Mouse (Mus musculus) retina, postnatal 7 days (tissue): ENCODE measurements around the gene Ngdn.
"Not testable (repeated sequence)": the region's sequence is repeated elsewhere in the genome, so short reads cannot be mapped to it uniquely, and the experiment has no call there.

Experiments used
- DNase-seq: peaks from one replicate; pipeline ENCODE4 v3.0.0-alpha.2; 2012; ENCODE audit warnings: low read depth, low spot score

Gene Ngdn

GRCm38 (mm10) chr14:55014991-55015766 lies at the start of gene Ngdn:
TSS of gene Ngdn (plus strand) at chr14:55015454.
- peak; percentile 98 for DNase-seq

GRCm38 (mm10) chr14:54965631-54966030 lies 49.6 kb upstream of the Ngdn start:
- DNase-seq: no peak

- DNase-seq: no peak
These were observed 48.8 kb upstream of the Ngdn start, which contains the start of gene Myh6 for GRCm38 (mm10) chr14:54966320-54966977. TSS of gene Myh6 (minus strand) at chr14:54966927.

GRCm38 (mm10) chr14:54967874-54968273 lies 47.4 kb upstream of the Ngdn start:
- no peak for DNase-seq

- no peak for DNase-seq
These were observed 46.9 kb upstream of the Ngdn start for GRCm38 (mm10) chr14:54968344-54968743.

GRCm38 (mm10) chr14:54972786-54973185 lies 42.5 kb upstream of the Ngdn start:
- DNase-seq: not testable (repeated sequence)

- no peak for DNase-seq
These were observed 41.0 kb upstream of the Ngdn start for GRCm38 (mm10) chr14:54974068-54974791.

GRCm38 (mm10) chr14:54976633-54977032 lies 38.6 kb upstream of the Ngdn start, which contains the start of gene Gm17428:
TSS of gene Gm17428 (plus strand) at chr14:54976933.
- DNase-seq: no peak

GRCm38 (mm10) chr14:54978664-54979063 lies 36.6 kb upstream of the Ngdn start:
- no peak for DNase-seq

GRCm38 (mm10) chr14:54981934-54982333 lies 33.3 kb upstream of the Ngdn start:
- no peak for DNase-seq

- DNase-seq: not testable (repeated sequence)
These were observed 26.8 kb upstream of the Ngdn start for GRCm38 (mm10) chr14:54988350-54988874.

- no peak for DNase-seq
These were observed 26.4 kb upstream of the Ngdn start for GRCm38 (mm10) chr14:54988882-54989281.

- no peak for DNase-seq
These were observed 25.3 kb upstream of the Ngdn start for GRCm38 (mm10) chr14:54989886-54990441.

- no peak for DNase-seq
These were observed 23.1 kb upstream of the Ngdn start for GRCm38 (mm10) chr14:54992196-54992595.

- DNase-seq: no peak
These were observed 21.6 kb upstream of the Ngdn start for GRCm38 (mm10) chr14:54993636-54994035.

GRCm38 (mm10) chr14:54994136-54994868 lies 21.0 kb upstream of the Ngdn start, which contains the start of gene Myh7:
TSS of gene Myh7 (minus strand) at chr14:54994626.
- no peak for DNase-seq

GRCm38 (mm10) chr14:54994869-54995186 lies 20.4 kb upstream of the Ngdn start:
- no peak for DNase-seq

GRCm38 (mm10) chr14:54995457-54996138 lies 19.7 kb upstream of the Ngdn start:
- DNase-seq: peak; percentile 49

GRCm38 (mm10) chr14:54996793-54997192 lies 18.5 kb upstream of the Ngdn start:
- DNase-seq: no peak

- DNase-seq: no peak
These were observed 18.0 kb upstream of the Ngdn start for GRCm38 (mm10) chr14:54997297-54997696.
